In genomic region chr3:122417466-122417865, GRCm38 (mm10) we compare ENCODE assay signal across 19 mouse cellular contexts.
DNase-seq lines count a peak whose midpoint lies in the region; ATAC-seq and TF ChIP-seq lines count a peak whose summit lies in the region.
"Had no signal": no experiment of that assay in that cellular context is flagged by ENCODE, and none has a peak within 500 bp of the region (broad histone marks: within the 10 kb centered on the region; RNA-seq: fewer than 3 reads in every experiment).

No protein-coding gene starts in this region.

- no peak overlapping the region for H3K4me3 ChIP-seq in liver, adult 2 months (ENCODE audit: insufficient read depth, low read depth, low read length)
- H3K4me3 ChIP-seq in liver, embryonic 11.5 days (ENCODE audit: low read depth, low read length) = no peak overlapping the region
- H3K4me3 ChIP-seq in kidney, embryonic 15.5 days (replicated peaks) = no peak overlapping the region
- H3K4me3 ChIP-seq: embryonic facial prominence, embryonic 10.5 days; forebrain, embryonic 13.5 days; heart, embryonic 12.5 days; hindbrain, embryonic 10.5 days had no signal

- H3K27me3 ChIP-seq in liver, adult 2 months (ENCODE audit: control insufficient read depth, insufficient read depth, low read length) = no peaks in the 10 kb centered on the region
- peaks cover 36% of the 10 kb centered on the region for H3K27me3 ChIP-seq in liver, embryonic 11.5 days (replicated peaks; ENCODE audit: control insufficient read depth, insufficient read depth, low read length)
- H3K27me3 ChIP-seq in kidney, embryonic 15.5 days = no peaks in the 10 kb centered on the region; the same call in 1 of the 2 replicates
- H3K27me3 ChIP-seq: Patski had no signal

- H3K36me3 ChIP-seq in liver, adult 2 months (ENCODE audit: control insufficient read depth, insufficient read depth, low read length) = no peaks in the 10 kb centered on the region
- H3K36me3 ChIP-seq in liver, embryonic 11.5 days (ENCODE audit: control insufficient read depth, insufficient read depth, low read length) = no peaks in the 10 kb centered on the region
- no peaks in the 10 kb centered on the region for H3K36me3 ChIP-seq in kidney, embryonic 15.5 days
- H3K36me3 ChIP-seq: embryonic facial prominence, embryonic 10.5 days; heart, embryonic 12.5 days; hindbrain, embryonic 10.5 days had no signal

- H3K9ac ChIP-seq in liver, adult 2 months (ENCODE audit: low read depth, low read length) = 0 out of 2 replicates have a peak overlapping the region, but pooled peaks have one; percentile 10
- H3K9ac ChIP-seq in liver, embryonic 11.5 days (ENCODE audit: low read depth, low read length) = no peak overlapping the region
- H3K9ac ChIP-seq in kidney, embryonic 15.5 days = no peak overlapping the region
- H3K9ac ChIP-seq: forebrain, embryonic 13.5 days; forebrain, postnatal 0 days; heart, embryonic 12.5 days had no signal

- H3K4me1 ChIP-seq in liver, adult 2 months (ENCODE audit: control insufficient read depth, insufficient read depth, low read length) = peaks cover 22% of the 10 kb centered on the region
- no peaks in the 10 kb centered on the region; the same call in none of the 2 replicates for H3K4me1 ChIP-seq in liver, embryonic 11.5 days (replicated peaks; ENCODE audit: control insufficient read depth, insufficient read depth, low read length)
- H3K4me1 ChIP-seq in kidney, embryonic 15.5 days = peaks cover 55% of the 10 kb centered on the region

- intact Hi-C loops in gastrocnemius, postnatal 14 days (cut with DNase I; ENCODE audit: low total_unique reads) = no loop called here

- no peak for ATAC-seq in liver, embryonic 11.5 days (replicated peaks; ENCODE audit: low FRiP score)
- no peak for ATAC-seq in kidney, embryonic 15.5 days (replicated peaks; ENCODE audit: low FRiP score)
- ATAC-seq: activated CD4-positive, CD25-positive, alpha-beta regulatory T cell, adult 4 months; forebrain, embryonic 13.5 days; forebrain, postnatal 0 days; Patski had no signal

- TF ChIP-seq CTCF in liver, adult 2 months (IDR thresholded peaks at IDR 0.05; ENCODE audit: low read depth, low read length) = no peak

- DNase-seq in kidney, adult 11 months = peak; percentile 36
- no peak for DNase-seq in kidney, postnatal 4 days
- DNase-seq in liver, adult 2 months (ENCODE audit: extremely low read depth, low read depth, low spot score) = peak; percentile 86
- DNase-seq in liver, embryonic 11.5 days (ENCODE audit: low spot score) = no peak
- no peak for DNase-seq in gastrocnemius, postnatal 14 days
- DNase-seq in retina, postnatal 1 day = no peak
- DNase-seq: adrenal gland, adult 2 months; adrenal gland, postnatal 25 days; cerebellum, adult 18-20 months; cerebellum, postnatal 10 days; forebrain, postnatal 0 days; gastrocnemius, postnatal 25 days had no signal

- no peaks in the 10 kb centered on the region; the same call in 1 of the 2 replicates for H3K79me2 ChIP-seq in liver, adult 2 months (ENCODE audit: control insufficient read depth, insufficient read depth, low read length)

- no peak for TF ChIP-seq POLR2A in liver, adult 2 months (IDR thresholded peaks at IDR 0.05; ENCODE audit: extremely low read depth, insufficient read depth, low read length)

- peak overlapping the region; percentile 63 for H3K27ac ChIP-seq in liver, adult 2 months (replicated peaks; ENCODE audit: insufficient read depth, low read depth, low read length)
- H3K27ac ChIP-seq in liver, embryonic 11.5 days (ENCODE audit: low read depth, low read length) = no peak overlapping the region
- H3K27ac ChIP-seq in kidney, embryonic 15.5 days = no peak overlapping the region
- H3K27ac ChIP-seq: embryonic facial prominence, embryonic 10.5 days; forebrain, embryonic 13.5 days; hindbrain, embryonic 10.5 days had no signal

- H3K4me2 ChIP-seq in liver, embryonic 11.5 days = no peak overlapping the region
- peak overlapping the region; percentile 15; the same call in 1 of the 2 replicates for H3K4me2 ChIP-seq in kidney, embryonic 15.5 days
- H3K4me2 ChIP-seq: forebrain, embryonic 13.5 days; heart, embryonic 12.5 days had no signal

- H3K9me3 ChIP-seq in liver, embryonic 11.5 days (ENCODE audit: control insufficient read depth, low read length) = no peaks in the 10 kb centered on the region
- no peaks in the 10 kb centered on the region for H3K9me3 ChIP-seq in kidney, embryonic 15.5 days (replicated peaks)
- H3K9me3 ChIP-seq: embryonic facial prominence, embryonic 10.5 days; forebrain, embryonic 13.5 days; heart, embryonic 12.5 days; hindbrain, embryonic 10.5 days had no signal

- WGBS in liver, adult 2 months = 16% methylated on average over 11 of the region's 11 CpGs
- 53% methylated on average over 11 of the region's 11 CpGs for WGBS in liver, embryonic 11.5 days
- 29% methylated on average over 11 of the region's 11 CpGs for WGBS in kidney, embryonic 15.5 days

Comparison
In these comparisons a context has a peak if more than half of its experiments do, and no peak if none do; other contexts are left out.
1. DNase-seq: peak in kidney, adult 11 months (single experiment) and liver, adult 2 months (single experiment); none in kidney, postnatal 4 days (0 of 2), liver, embryonic 11.5 days (single experiment), gastrocnemius, postnatal 14 days (single experiment) and retina, postnatal 1 day (single experiment).